Mouse (Mus musculus) Muller cell, postnatal 12 days (primary cell): Measurements from ENCODE around the gene Kcnj5.

Experiments used
- DNase-seq: peaks from one replicate; pipeline ENCODE4 v3.0.0-alpha.2; 2015; ENCODE audit errors: inconsistent ontology term

Kcnj5 gene

GRCm38 (mm10) chr9:32344051-32344450, at the start of gene Kcnj5:
TSS of gene Kcnj5 (minus strand) at chr9:32344350.
- peak; percentile 19 for DNase-seq

DNA sequence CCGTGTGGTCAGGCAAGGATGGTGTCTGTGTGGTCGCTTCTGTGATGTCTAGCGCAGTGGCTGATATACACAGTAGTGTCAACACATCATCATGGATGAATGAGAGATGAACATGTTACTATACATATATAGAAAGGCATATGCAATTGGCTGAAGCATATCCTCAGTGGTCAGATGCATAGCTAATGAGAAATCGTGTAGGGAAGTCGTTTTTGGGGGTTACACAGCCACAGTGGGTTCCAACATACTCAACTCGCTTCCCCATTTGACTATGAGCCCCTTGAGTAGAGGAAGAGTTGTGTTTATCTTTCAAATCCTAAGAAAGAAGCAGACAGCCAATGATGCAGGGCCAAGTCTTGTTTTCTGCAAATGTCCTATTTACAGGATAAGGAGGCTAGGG, 48.6 kb upstream of the Kcnj5 start:
- DNase-seq, result no peak

DNA sequence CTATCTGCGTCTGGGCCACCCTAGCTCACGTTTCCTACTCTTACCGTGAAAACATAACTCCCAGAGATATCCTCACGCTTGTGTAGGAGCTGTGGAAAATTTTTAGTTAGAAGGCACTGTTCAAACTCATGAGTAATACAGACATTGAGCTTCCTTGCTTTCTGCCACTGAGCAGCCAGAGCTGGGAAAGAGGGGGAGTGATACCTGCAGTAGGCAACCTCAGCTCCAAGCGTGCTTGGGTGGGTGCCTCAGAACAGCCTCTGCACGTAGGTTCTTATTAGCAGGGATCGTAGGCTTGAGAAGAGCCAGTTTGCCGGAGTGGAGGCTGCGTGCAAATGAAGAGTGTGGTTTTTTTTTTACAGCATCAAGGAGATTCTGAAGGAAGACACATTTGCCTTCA, 47.6 kb upstream of the Kcnj5 start:
- DNase-seq, result no peak

GRCm38 (mm10) chr9:32391092-32391491, 46.9 kb upstream of the Kcnj5 start:
- no peak for DNase-seq

DNA sequence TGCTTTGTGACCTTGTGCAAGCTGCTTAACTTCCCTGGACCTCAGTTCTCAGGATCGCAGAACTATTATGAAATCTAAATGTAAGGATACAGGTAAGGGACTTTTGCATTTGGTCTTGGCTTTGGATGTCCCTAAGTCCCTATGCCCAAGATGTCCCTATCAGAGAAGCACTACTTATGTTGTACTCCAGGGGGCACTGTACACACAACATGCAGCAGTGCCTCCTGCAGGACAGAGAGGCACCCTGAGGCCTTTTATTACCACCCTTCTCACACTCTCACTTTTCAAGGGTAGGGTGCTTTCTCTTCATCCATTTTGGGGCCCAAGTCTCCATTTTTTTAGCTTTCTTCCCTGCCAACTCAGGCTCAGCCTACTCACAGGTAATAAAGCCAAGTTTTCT, 44.0 kb upstream of the Kcnj5 start:
- DNase-seq, result no peak

DNA sequence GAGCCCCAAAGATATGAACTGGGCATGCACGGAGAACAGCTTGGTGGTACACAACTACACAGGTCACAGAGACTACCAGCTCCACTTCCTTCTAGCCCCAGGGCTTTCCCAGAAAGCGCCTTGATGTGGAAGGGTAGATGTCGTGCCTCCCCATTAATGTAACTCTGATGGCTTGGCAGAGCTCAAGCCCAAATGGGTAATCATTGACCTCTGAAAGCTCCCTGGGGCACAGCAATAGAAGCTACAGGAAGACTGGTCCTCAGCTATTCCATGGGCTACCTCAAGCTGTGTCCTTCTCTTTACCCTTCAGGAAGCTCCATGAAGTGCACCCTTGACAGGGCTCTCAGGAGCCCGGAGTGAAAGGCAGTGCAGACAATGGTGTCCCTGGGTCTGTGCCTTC, 40.8 kb upstream of the Kcnj5 start:
- DNase-seq, result no peak

DNA sequence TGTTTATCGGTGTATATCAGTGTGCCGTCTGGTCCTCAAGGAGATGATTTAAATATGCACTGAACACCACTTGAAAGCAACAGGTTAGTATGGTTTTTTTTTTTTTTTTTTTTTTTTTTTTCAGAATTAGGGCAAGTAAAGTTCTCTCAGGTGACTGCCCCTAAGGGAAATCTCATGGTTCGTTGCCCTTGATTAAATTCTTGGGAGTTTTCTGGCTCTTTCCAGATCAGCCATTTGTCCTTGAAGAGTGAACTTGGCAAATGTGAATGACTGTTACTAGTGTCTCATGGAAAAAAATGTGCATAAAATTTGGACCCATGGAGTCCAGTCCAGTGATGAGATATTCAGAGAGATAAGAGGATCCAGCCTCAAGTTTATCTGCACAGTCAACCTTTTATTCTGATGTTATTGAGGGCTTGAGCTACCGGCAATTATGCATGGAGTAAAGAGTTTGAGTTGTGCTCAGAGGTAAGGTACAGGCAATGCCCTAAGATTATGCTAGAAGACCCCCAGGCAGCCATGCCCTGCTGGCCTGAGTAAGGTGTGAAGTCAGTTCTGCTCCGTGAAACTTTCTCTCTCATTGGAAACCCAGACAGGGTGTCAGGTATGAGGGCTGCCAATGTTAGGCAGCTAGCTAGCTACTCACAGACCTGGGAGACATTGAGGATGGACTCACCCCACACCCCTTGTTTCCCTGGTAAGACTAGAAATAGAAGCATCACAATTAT, 32.9 kb upstream of the Kcnj5 start:
- DNase-seq, result no peak

- no peak for DNase-seq
These were observed 31.9 kb upstream of the Kcnj5 start for GRCm38 (mm10) chr9:32376031-32376430.

DNA sequence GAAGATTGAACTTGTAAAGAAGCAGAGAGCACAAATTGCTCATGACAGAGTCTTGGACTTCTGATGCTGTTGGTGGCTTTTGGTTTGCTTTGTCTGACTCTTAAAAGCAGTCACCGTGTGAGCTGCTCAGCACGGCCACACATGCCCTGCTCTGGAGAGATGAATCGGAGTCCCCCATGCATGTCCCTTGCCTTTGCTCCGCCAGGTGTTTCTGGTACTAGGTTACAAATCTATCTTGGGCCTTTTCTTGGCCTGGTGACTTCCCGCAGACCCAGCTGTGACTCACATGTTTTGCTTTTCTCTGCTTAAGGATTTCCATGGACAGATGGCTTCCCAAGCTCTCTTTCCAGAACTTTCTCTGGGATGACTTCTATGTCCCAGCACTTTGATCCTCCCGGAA, 29.5 kb upstream of the Kcnj5 start:
- no peak for DNase-seq

GRCm38 (mm10) chr9:32372202-32372601, 28.1 kb upstream of the Kcnj5 start, which contains the start of gene Kcnj1:
TSS of gene Kcnj1 (plus strand) at chr9:32372493.
- no peak for DNase-seq

DNA sequence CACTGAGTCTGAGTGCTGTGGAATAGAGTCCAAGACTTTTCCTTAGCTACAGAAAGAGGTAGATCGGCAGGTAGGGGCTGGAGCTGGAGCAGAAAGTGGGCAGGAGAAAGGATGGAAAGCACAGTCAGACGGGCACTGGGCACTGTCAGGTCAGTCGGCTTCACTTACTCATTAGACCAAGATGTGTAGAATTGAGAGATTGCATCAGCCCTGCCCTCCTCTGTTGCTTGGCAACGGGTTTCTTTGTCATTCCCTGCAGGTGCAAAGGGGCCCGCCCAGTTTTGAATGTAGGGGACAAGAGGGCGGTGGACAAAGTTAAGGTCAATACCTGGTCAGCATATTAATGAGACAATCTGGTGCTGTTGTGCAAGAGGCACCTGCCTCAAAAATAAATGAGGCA, 25.2 kb upstream of the Kcnj5 start:
- no peak for DNase-seq

- no peak for DNase-seq
These were observed 24.7 kb upstream of the Kcnj5 start for GRCm38 (mm10) chr9:32368812-32369211.

- no peak for DNase-seq
These were observed 16.6 kb upstream of the Kcnj5 start for GRCm38 (mm10) chr9:32360770-32361169.

DNA sequence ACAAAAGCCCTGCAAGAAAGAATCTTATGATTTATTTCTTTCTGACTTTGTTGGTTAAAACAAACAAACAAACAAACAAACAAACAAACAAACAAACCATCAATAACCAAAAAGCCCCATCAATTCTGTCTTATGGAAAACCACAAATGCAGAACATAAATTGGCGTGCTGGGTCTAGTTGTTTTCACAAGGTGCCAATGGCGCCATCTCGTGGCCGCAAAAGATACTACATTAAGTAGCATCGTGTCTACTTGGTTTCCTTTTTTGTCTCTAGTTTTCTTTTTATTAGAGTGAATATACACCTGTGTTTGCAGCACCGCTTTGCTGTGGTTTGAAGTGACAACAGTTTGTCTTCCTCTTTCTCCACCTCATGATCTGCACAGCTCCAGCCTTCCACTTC, 6.2 kb upstream of the Kcnj5 start:
- DNase-seq, result peak; percentile 34

- no peak for DNase-seq
These were observed 5.2 kb upstream of the Kcnj5 start for GRCm38 (mm10) chr9:32349344-32349743.

DNA sequence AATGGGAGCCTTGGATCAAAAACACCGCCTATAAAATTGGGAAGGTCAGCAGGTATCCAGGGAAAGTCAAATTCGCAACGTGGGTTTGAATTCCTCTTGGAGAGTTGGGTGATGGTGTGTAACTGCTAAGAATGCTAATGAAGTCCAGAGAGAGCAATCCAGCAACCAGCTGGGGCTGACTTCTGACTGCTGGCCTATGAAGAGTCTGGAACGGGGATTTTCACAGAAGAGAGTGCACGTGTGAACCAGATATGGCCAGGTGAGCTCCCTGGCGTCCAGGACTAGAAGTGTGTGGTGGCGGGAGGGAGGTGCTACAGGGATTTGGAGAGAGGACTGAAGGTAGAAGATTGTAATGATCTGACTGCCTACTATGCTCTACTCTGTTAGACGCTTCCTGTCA, 3.9 kb upstream of the Kcnj5 start:
- no peak for DNase-seq

GRCm38 (mm10) chr9:32344489-32344888, 339 bp upstream of the Kcnj5 start:
- DNase-seq, result no peak

DNA sequence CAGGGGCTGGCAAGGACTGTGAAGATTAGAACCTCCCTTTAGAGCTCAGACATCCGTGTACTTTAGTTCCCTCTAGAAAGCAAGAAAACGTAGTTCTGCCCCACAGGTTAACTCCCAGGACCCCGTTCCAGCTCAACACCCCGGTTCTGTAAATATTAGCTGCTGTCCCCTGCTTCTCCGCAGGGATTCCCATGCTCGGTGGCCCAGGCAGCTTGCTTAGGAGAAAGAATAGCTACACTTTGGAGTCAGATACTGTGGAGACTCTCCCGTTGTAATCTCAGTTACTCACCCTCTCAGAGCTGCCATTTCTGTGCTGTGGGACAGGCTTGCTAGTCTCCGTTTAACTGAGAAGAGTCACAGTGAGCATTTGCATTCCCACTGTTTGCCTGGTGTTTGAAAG, 1.2 kb downstream of the Kcnj5 start:
- no peak for DNase-seq

- no peak for DNase-seq
These were observed 3.3 kb downstream of the Kcnj5 start for GRCm38 (mm10) chr9:32340831-32341230.

DNA sequence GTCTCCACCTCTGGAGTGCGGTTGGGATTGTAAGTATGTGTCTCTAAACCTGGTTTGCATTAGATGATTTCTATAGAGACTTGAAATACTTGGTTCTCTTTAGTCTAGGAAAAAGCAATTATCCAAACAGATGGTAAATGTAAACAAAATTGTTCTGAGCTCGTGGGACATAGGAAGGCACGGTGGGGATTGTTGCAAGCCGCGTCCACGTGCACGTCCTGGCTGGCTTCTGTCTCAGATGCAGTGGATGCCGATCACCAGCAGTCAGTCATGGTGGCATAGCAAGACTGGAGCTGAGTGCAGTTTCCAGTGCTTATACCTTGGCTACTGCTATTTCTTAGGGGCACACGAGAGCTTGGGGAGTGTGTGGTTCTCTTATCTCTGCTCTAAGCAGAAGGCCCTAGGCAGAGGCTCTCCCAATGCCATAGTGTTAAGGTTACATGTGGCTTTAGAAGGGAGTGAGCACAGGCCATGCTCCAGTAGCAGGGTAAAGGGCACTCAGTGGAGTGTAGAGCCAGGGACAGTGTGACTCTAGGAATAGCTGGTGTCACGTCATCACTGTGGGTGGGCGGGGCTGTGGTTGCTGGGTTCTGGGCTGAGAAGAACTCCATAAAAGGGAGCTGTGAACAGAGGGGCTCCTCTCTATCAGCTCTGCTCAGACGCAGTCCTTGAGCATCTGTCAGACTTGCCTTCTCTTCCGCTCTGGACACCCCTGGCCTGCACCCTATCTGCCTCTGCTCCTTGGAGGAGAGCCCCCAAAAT, 8.6 kb downstream of the Kcnj5 start:
- DNase-seq, result no peak

- no peak for DNase-seq
These were observed 13.0 kb downstream of the Kcnj5 start for GRCm38 (mm10) chr9:32331162-32331561.

DNA sequence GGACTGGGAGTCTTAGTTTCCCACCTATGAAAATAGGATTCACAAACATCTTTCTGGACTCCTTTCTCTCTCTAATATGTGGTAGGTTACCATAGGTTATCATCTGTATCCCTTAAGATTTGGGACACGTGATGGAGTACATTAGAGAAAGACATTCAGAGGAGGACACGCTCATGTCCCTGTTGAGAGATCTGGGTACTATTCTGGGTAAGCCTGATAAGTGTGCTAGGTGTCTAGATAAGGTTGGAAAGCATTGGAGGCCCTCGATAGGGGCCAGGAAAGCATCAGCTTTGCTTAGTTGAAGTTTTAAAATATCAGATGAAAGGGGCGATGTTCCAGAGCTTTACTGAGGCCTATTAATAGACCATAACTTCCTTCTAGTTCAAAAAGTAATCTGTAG, 15.4 kb downstream of the Kcnj5 start:
- DNase-seq, result no peak

GRCm38 (mm10) chr9:32323610-32324009, 20.5 kb downstream of the Kcnj5 start:
- DNase-seq, result no peak
